Mouse (Mus musculus): ENCODE results near the gene Zc3h12d. TPM values are rescaled to one million over a fixed set of nuclear protein-coding genes. Genes with fewer than 3 reads are reported as not detected.

Zc3h12d gene
- polyA plus RNA-seq, 1 experiment from 2014 or later = not detected

- Histone ChIP-seq H3K27me3 (ENCODE audit: low read depth, poor library complexity, severe bottlenecking) (no peaks in the 10 kb centered on the region), H3K4me3 (no peak overlapping the region), H3K27ac (no peak overlapping the region), H3K9me3 (replicated peaks) (no peaks in the 10 kb centered on the region), H3K4me1 (no peaks in the 10 kb centered on the region), H3K36me3 (peaks cover 85% of the 10 kb centered on the region)
- DNase-seq (ENCODE audit: low spot score) = no peak
- WGBS = 89% methylated on average over 12 of the region's 12 CpGs
Measured at GRCm38 (mm10) chr10:7907151-7907550, 74.9 kb downstream of the Zc3h12d start.

DNA sequence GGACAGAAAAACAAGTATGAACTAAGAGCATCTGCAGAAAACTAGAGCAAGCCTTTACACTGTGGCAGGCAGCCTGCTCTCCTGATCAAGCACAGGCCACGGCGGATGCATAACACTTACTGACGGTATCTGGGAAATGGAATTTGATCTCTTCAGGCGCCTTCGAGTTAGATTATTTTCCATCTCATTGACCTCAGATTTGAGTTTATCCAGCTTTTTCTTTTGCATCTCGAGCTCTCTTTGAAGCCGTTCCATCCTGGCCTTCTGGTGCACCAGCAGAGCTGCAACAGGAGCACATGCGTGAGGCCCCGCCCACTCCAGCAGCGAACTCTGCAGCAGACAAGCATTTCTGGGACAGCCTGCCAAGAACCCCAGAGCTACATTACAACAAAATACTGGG lies 79.0 kb downstream of the Zc3h12d start:
- H3K27ac ChIP-seq = no peak overlapping the region
- no peaks in the 10 kb centered on the region for H3K4me1 ChIP-seq
- WGBS = 89% methylated on average over 10 of the region's 10 CpGs
- H3K4me3 ChIP-seq = no peak overlapping the region
- peaks cover 72% of the 10 kb centered on the region for H3K36me3 ChIP-seq
- H3K9me3 ChIP-seq (replicated peaks) = no peaks in the 10 kb centered on the region
- DNase-seq (ENCODE audit: low spot score) = no peak
- H3K27me3 ChIP-seq (ENCODE audit: low read depth, poor library complexity, severe bottlenecking) = no peaks in the 10 kb centered on the region

Small RNAs within 50 kb of the gene (microRNA-seq; reads per million reads assigned to microRNA genes)
- gene Mir5104 = 2.1 reads per million

Other genes starting within 250 kb of the Zc3h12d start
- 1.4 and 1.6 TPM in 2 replicates for gene Lrp11, start 242.7 kb upstream of the Zc3h12d start, polyA plus RNA-seq (2016; fragmentation: Nextera tagmentation; extraction: Ambion mirVana)
- gene Nup43, start 165.0 kb upstream of the Zc3h12d start, polyA plus RNA-seq (2016; fragmentation: Nextera tagmentation; extraction: Ambion mirVana) = 93.2 and 102 TPM in 2 replicates
- 111 and 115 TPM in 2 replicates for gene Pcmt1, start 151.3 kb upstream of the Zc3h12d start, polyA plus RNA-seq (2016; fragmentation: Nextera tagmentation; extraction: Ambion mirVana)
- gene Lats1, start 151.3 kb upstream of the Zc3h12d start, polyA plus RNA-seq (2016; fragmentation: Nextera tagmentation; extraction: Ambion mirVana) = 5.5 and 7.3 TPM in 2 replicates
- gene Katna1, start 106.5 kb upstream of the Zc3h12d start, polyA plus RNA-seq (2016; fragmentation: Nextera tagmentation; extraction: Ambion mirVana) = 70.2 and 71.5 TPM in 2 replicates
- gene Ginm1, start 39.6 kb upstream of the Zc3h12d start, polyA plus RNA-seq (2016; fragmentation: Nextera tagmentation; extraction: Ambion mirVana) = 47.3 and 49.3 TPM in 2 replicates
- 36.5 and 44.6 TPM in 2 replicates for gene Ppil4, start 39.6 kb upstream of the Zc3h12d start, polyA plus RNA-seq (2016; fragmentation: Nextera tagmentation; extraction: Ambion mirVana)
- 14.0 and 19.7 TPM in 2 replicates for gene Tab2, start 123.8 kb downstream of the Zc3h12d start, polyA plus RNA-seq (2016; fragmentation: Nextera tagmentation; extraction: Ambion mirVana)